Mouse (Mus musculus): ENCODE data around the gene Fbxo11.
"Not testable (repeated sequence)": the region's sequence is repeated elsewhere in the genome, so short reads cannot be mapped to it uniquely, and the experiment has no call there.

- not testable (repeated sequence) for TF ChIP-seq POLR2A (IDR thresholded peaks at IDR 0.05; ENCODE audit: borderline replicate concordance, extremely low read depth, insufficient read depth, insufficient read length, poor library complexity, severe bottlenecking); CTCF (IDR thresholded peaks at IDR 0.05; ENCODE audit: borderline replicate concordance, extremely low read depth, insufficient read depth, insufficient read length)
Observed at GRCm38 (mm10) chr17:87954618-87955124, 110.4 kb downstream of the Fbxo11 start.
